Mouse (Mus musculus) MEL-GATA-1-ER (cell line): ENCODE measurements at regions not wholly inside any gene's neighbourhood (a gene's known extent, or its start where the extent isn't known, plus 50 kb on each side); places are given as distances from the start of the nearest gene placed in this dataset.

Experiments
- DNase-seq: peaks from one replicate; pipeline ENCODE4 v3.0.0-alpha.2; 2012; ENCODE audit warnings: low read depth; ENCODE audit errors: extremely low read depth

DNA sequence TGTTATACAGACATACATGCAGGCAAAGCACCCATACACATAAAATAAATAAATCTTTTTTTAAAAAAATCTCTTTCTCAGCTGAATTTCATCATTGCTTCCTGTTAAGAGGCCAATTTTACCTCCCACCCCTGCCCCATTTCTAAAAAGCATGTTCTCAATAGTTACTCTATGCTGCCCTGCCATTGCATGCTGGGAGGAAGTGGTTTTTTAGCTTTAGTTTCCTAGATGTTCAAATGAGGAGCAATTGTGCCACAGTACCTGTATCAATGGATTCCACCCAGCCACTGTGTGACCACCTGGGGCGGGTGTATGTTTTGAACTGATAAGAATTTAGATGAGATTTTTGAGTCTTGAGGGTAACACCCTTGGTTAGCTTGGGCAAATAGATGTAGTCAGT, 53.3 kb upstream of the Prkcq start:
- no peak for DNase-seq

- no peak for DNase-seq
Observed at GRCm38 (mm10) chr2:11119301-11119700, 52.6 kb upstream of the Prkcq start.
